Mouse (Mus musculus) intestine, embryonic 14.5 days (tissue): ENCODE results near the gene Fam69b. TPM values are rescaled to one million over a fixed set of nuclear protein-coding genes. Genes with fewer than 3 reads are reported as not detected.
"Not testable (repeated sequence)": the region's sequence is repeated elsewhere in the genome, so short reads cannot be mapped to it uniquely, and the experiment has no call there.

Experiments
- ATAC-seq: fragments of 200-750 bp; cut with Nextera tagmentation; replicated peaks from 2 replicates; pipeline ENCODE4 v1.8.0; 2017; ENCODE audit warnings: low read depth, moderate number of reproducible peaks, moderate TSS enrichment, moderate library complexity; ENCODE audit not compliant: low FRiP score, low TSS enrichment
- DNase-seq: peaks from one replicate; pipeline ENCODE4 v3.0.0-alpha.2; 2018; ENCODE audit warnings: low spot score
- H3K27ac ChIP-seq: fragments of 300-500 bp; sonication (generic); 2 replicates; pipeline ENCODE4 v1.5.1; 2014; ENCODE audit warnings: low read depth, mild to moderate bottlenecking, control low read depth
- H3K27me3 ChIP-seq: fragments of 300-500 bp; sonication (generic); replicated peaks from 2 replicates; pipeline ENCODE4 v1.6.1; 2014; ENCODE audit warnings: low read length, control low read depth; ENCODE audit not compliant: control insufficient read depth, insufficient read depth
- H3K36me3 ChIP-seq: fragments of 300-500 bp; sonication (generic); 2 replicates; pipeline ENCODE4 v1.6.1; 2014; ENCODE audit warnings: low read length, control low read depth; ENCODE audit not compliant: control insufficient read depth, insufficient read depth
- H3K4me1 ChIP-seq: fragments of 300-500 bp; sonication (generic); replicated peaks from 2 replicates; pipeline ENCODE4 v1.6.1; 2014; ENCODE audit warnings: low read length, control low read depth, mixed read lengths; ENCODE audit not compliant: control insufficient read depth, insufficient read depth
- H3K4me2 ChIP-seq: fragments of 300-500 bp; sonication (generic); 2 replicates; pipeline ENCODE4 v1.6.1; 2014; ENCODE audit warnings: low read length
- H3K4me3 ChIP-seq: fragments of 300-500 bp; sonication (generic); 2 replicates; pipeline ENCODE4 v1.5.1; 2014; ENCODE audit warnings: low read depth, low read length, control low read depth, mixed read lengths
- H3K9ac ChIP-seq: fragments of 300-500 bp; sonication (generic); 2 replicates; pipeline ENCODE4 v1.6.1; 2014; ENCODE audit warnings: mild to moderate bottlenecking, low read length
- H3K9me3 ChIP-seq: fragments of 300-500 bp; sonication (generic); 2 replicates; pipeline ENCODE4 v1.6.1; 2016; ENCODE audit warnings: low read length, control low read depth; ENCODE audit not compliant: control insufficient read depth
- WGBS: fragments of 180-500 bp; shearing (Covaris S2); extraction: QIAGEN DNeasy Blood & Tissue Kit; methylation state at CpG from one replicate; pipeline ENCODE4 v1.1.7; 2014; 5-methylcytosine and 5-hydroxymethylcytosine counted together
- microRNA counts: library from miRNA; unstranded; fragments of <30 nt; microRNA quantifications from one replicate; lab custom pipeline; 2016
- microRNA-seq: library from miRNA; unstranded; fragments of <30 nt; microRNA quantifications from one replicate; pipeline ENCODE4, GENCODE M21; 2016
- polyA plus RNA-seq: library from polyadenylated mRNA; unstranded; fragments of >200 nt; fragmentation: Nextera tagmentation; extraction: Ambion mirVana; gene quantifications from 2 replicates; pipeline ENCODE4 v1.2.1, GENCODE M21; 2014

The Fam69b gene
- polyA plus RNA-seq, 1 experiment from 2014 or later = 41.3 TPM

- not testable (repeated sequence) for H3K27ac ChIP-seq, H3K9ac ChIP-seq, H3K4me3 ChIP-seq, H3K4me1 ChIP-seq, H3K9me3 ChIP-seq, ATAC-seq, H3K36me3 ChIP-seq, H3K27me3 ChIP-seq, H3K4me2 ChIP-seq
- peak; percentile 74 for DNase-seq
- 83% methylated on average over 1 of the region's 1 CpGs for WGBS
Measured at GRCm38 (mm10) chr2:26663551-26663950, 35.3 kb downstream of the Fam69b start.

- ATAC-seq = no peak
- no peaks in the 10 kb centered on the region for H3K9me3 ChIP-seq
Measured at GRCm38 (mm10) chr2:26668746-26669145, 40.5 kb downstream of the Fam69b start.

GRCm38 (mm10) chr2:26671182-26671581 lies 42.9 kb downstream of the Fam69b start, which contains the start of gene Lcn4:
Gene Lcn4, minus strand, starts transcription at chr2:26671282.
- no peaks in the 10 kb centered on the region for H3K27me3 ChIP-seq
- no peak within 1 kb of the TSS for H3K4me2 ChIP-seq
- no peak within 1 kb of the TSS for H3K27ac ChIP-seq
- WGBS = 96% methylated on average over 3 of the region's 3 CpGs
- H3K9me3 ChIP-seq = no peaks in the 10 kb centered on the region
- no peak within 1 kb of the TSS for H3K4me3 ChIP-seq
- no peaks in the 10 kb centered on the region for H3K4me1 ChIP-seq
- H3K36me3 ChIP-seq = no peaks in the 10 kb centered on the region
- no peak for DNase-seq
- no peak for ATAC-seq
- H3K9ac ChIP-seq = no peak within 1 kb of the TSS

More at GRCm38 (mm10) chr2:26668746-26669145, 40.5 kb downstream of the Fam69b start:
- DNase-seq = no peak
- Histone ChIP-seq H3K36me3 (no peaks in the 10 kb centered on the region), H3K27me3 (no peaks in the 10 kb centered on the region), H3K4me1 (no peaks in the 10 kb centered on the region), H3K4me2 (no peak overlapping the region), H3K27ac (no peak overlapping the region), H3K9ac (no peak overlapping the region), H3K4me3 (no peak overlapping the region)

MicroRNA genes within 50 kb of the gene (microRNA counts, 519-probe panel; counts per million panel counts)
- microRNA mmu-miR-126-3p (lab: Ali Mortazavi, UCI) = 5,245 counts per million, percentile 90 among the panel's probes with 10 or more counts
- microRNA mmu-miR-126-5p (lab: Ali Mortazavi, UCI) = 4,237 counts per million, percentile 67 among the panel's probes with 10 or more counts

Small RNAs within 50 kb of the gene (microRNA-seq; reads per million reads assigned to microRNA genes)
- gene Mir126a = 0.93 reads per million, percentile 6 among the genes with 10 or more reads in this experiment
- gene Mir126b = not detected

Other genes starting within 250 kb of the Fam69b start
- 30.4 and 31.1 TPM in 2 replicates for gene Snapc4, start 247.8 kb upstream of the Fam69b start, polyA plus RNA-seq
- gene Entr1, start 239.1 kb upstream of the Fam69b start, polyA plus RNA-seq = 96.2 and 101 TPM in 2 replicates
- gene Pmpca, start 239.1 kb upstream of the Fam69b start, polyA plus RNA-seq = 90.2 and 99.7 TPM in 2 replicates
- gene Inpp5e, start 219.3 kb upstream of the Fam69b start, polyA plus RNA-seq = 18.4 and 22.8 TPM in 2 replicates
- gene Sec16a, start 183.2 kb upstream of the Fam69b start, polyA plus RNA-seq = 33.7 and 39.8 TPM in 2 replicates
- 21.6 and 24.3 TPM in 2 replicates for gene Notch1, start 111.8 kb upstream of the Fam69b start, polyA plus RNA-seq
- gene Egfl7, start 48.4 kb upstream of the Fam69b start, polyA plus RNA-seq = 129 and 135 TPM in 2 replicates
- gene Gm20532, start 41.8 kb upstream of the Fam69b start, polyA plus RNA-seq = not detected in 2 replicates
- 47.5 and 53.8 TPM in 2 replicates for gene Agpat2, start 24.0 kb upstream of the Fam69b start, polyA plus RNA-seq
- gene Lcn4, start 42.8 kb downstream of the Fam69b start, polyA plus RNA-seq = not detected in 2 replicates
- gene Abo, start 236.5 kb downstream of the Fam69b start, polyA plus RNA-seq = not detected in 2 replicates